Mouse (Mus musculus) naive thymus-derived CD4-positive, alpha-beta T cell, adult 2 months (primary cell): ENCODE measurements at regions not wholly inside any gene's neighbourhood (a gene's known extent, or its start where the extent isn't known, plus 50 kb on each side); places are given as distances from the start of the nearest gene placed in this dataset.

ENCODE experiments used
- DNase-seq: peaks from one replicate; pipeline ENCODE4 v3.0.0-alpha.2; 2011; ENCODE audit warnings: low read depth

DNA sequence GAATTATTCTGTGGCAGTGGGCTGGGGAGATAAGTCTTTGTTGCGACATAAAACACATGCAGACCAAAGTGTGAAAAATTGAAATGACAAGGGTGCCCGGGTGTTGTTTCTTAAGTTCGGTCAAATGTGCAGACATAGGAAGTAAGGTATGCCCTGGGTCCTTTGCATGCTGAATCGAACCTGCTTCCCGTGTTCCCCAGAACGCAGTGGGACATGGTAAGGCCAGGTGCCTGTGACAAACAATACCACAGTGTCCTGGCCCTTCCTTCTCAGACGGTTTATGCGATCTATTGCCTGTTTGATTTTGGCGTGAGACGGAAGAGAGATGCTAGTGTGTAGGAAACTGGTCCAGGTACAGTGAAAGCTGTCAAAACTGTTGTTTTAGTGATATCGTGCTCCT, 1022.1 kb downstream of the Adgrl2 start:
- DNase-seq: no peak

DNA sequence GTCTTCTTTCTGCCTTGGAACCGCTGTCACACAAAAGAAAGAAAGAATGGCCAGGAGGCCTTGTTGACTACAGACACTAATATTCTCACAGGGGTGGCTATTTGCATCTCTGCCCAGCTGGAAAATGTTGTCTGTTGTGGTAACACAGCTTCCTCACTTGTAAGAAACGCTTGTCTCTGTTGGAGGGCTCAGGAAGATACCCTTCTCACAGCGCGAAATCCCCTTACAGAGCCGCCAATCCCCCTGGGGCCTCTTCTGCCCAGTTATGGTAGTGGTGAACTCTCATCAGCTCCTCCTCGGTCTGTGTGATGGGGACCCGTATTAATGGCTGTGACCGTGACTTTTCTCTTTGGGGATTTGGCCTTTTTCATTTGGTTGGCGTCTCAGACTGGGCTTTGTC, 1022.5 kb downstream of the Adgrl2 start:
- DNase-seq: no peak

DNA sequence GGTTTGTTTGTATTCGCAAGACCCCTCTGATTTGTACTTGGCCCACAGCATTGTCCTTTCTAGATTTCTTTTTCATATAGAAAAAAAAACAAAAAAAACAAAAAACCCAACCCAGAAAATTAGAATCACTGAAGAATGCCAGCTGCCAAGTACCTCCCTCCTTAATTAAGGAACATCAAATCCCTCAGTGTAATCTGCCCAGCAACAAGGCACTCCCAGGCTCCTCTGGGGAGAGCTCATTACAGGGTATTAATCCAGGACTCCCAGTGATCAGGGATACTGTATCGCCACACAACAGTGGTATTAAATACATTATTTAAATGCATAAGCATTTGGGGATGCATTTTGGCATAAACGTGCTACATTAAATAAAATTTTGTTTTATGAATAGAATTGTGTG, 1023.1 kb downstream of the Adgrl2 start:
- no peak for DNase-seq

DNA sequence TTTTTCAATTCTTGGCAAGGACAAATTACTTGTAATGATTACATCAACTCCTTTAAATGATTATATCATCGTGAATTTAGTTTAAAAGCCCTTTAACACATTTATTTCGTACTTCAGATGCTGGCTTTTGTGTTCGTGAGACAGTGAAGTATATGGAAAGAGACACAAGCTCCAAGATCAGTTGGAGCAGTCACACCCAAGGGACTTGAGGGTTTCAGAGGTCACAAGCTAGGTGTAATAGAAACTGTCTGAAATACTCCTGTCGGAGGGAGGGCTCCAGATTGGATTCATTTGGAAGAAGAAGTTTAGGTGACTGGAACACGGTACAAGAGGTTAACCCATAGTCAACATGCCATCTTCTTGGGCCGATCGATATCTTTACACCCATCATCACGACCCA, 1023.5 kb downstream of the Adgrl2 start:
- no peak for DNase-seq

DNA sequence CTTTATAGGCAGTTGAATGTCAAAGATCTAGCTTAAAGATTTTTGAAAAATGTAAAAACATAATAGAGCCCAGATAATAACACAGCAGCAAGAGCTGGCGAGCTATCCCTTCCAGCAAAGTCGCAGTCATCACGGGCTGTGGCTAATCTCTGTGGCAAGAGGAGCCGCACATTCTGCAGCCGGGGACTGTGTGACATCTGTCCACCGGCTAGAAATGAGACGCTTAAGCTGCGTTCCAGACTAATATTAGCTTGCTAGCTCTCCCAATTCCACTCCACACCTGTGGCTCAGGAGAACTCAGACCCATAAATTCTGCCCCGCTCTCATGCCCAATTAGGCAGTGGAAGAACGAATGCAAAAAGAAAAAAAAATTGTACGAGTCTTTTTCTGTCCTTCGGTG, 1024.0 kb downstream of the Adgrl2 start:
- no peak for DNase-seq

DNA sequence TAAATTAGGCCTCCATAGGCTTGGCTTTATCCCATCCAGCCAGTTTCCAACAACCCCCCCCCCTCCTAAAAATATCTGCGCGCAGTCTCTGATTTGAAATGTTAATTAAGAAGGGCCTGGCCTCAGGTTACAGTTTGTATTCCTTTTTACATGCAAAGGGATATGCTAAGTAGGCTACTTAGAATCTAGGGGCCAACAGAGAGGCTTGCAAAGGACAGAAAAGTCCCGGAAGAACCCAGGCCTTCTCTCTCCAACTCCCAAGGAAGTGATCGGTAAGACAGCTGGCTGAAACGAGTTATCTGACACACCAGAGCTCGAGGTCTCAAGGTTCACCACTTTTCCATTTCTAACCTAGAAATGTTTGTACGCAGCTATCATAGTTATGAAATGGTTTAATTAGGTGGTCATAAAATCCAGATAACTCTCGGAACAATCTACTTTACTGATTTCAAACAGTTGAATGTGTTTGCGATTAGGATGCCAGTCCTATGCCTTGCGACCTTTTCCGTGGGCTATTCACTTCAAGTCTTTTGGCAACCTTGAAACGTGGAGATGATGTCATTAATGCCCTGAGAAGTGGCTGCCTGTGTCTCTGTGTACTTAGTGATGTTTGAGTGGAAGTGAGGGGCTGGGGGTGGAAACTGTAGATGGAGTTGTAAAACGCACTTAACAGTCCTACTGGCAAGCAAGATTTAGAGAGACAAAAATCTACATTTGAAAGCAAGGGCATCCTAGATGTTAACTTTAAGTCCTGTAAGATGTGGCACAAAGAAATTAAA, 1026.5 kb downstream of the Adgrl2 start:
- no peak for DNase-seq

DNA sequence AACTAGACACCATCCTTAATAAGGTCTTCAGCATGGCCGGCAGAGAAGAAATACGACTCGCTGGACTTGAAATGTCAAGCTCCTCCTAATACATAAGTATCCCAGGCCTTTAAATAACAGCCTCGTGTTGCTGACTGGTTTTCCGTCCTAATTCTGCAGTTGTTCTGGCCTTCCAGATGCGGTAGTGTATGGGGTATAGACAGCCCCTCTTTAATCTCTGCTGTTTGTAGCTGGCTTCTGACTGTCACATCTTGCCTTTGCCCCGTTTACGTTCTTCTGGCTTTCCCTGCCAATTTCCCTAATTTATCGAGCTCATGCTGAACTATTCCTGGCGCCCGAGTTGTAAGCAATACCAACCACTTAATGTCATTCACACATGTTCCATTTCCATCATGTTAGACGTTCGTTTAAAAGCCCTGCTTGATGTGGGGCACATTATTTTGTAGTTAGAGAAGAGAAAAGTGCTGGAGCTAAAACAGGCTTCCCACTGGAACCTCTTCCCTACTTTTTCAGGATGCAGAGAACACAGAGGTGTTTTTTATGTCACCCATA, 1042.2 kb downstream of the Adgrl2 start:
- no peak for DNase-seq

DNA sequence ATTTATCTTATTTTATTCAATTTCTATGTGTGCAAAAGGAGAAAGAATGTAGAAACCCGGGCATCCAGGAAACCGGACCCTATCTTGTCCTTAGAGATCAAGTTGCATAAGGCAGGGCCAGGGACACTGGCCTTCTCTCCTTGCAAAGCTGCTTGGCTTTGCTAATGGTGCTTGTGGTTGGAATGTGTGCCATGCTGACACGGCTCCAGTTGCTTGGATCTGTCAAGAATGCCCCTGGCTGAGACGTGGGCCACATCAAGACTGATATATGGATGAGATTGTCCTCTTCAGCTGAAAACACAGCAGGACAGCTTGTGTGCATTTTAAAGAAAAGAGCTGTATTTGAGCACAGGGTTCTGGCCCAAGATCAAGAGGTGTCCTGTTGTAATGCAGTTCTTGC, 1047.0 kb downstream of the Adgrl2 start:
- DNase-seq: no peak

DNA sequence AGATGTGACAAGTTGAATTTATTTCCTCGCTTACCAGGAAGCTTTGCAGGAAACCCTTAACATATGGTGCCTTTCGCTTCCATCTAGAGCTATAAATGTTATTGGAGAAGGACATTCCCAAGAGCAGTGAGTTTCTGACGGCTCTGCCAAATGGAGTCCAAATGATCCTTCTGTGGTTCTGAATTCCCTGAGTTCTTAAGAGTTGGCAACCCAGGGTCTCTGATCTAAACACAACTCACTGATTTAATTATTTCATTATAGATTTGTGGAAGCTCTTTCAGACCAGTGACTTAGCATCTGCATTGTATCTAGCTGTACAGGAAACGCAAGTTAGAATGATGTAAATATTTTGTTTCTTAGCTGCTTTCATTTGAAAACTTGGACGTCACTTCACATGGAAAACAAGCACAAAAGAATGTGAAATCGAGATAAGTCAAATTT, 1059.5 kb downstream of the Adgrl2 start:
- DNase-seq: no peak

DNA sequence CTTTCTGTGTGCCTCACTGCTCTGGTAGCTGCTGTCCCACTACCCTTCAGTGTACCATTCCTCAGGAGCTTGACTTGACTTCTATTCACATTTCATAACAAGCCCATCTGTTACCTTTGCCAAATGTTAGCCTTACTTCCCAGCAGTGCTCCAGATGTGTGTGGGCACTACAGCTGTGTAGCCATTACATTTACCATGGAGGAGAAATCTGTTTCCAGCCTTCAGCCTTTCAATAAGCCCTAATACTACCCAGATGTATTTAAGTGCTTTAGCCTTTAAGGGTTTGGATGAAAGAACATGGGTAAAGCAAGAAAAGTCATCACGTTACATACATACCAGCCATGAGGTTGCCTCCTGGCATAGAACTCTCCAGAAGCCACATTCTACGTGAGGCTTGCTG, 1068.0 kb downstream of the Ttll7 start:
- DNase-seq: no peak

DNA sequence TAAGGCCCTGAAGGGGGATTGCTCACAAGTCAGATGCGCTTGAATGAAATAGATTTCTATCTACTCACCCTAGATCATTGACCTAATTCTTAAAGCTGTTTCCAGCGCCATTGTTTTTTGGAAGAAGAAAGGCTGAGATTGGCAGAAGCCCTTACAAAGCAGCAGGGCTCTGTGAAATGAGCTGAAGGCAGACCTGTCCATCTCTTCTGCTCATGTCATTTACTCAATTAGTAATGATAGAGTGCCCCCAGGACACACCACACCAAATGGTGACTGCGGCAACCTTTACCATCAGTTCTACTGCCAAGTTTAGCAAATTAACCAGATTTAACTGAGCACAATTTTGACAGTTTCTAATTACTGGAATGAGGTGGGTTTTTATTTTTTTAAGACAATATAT, 1067.5 kb downstream of the Ttll7 start:
- DNase-seq: no peak

DNA sequence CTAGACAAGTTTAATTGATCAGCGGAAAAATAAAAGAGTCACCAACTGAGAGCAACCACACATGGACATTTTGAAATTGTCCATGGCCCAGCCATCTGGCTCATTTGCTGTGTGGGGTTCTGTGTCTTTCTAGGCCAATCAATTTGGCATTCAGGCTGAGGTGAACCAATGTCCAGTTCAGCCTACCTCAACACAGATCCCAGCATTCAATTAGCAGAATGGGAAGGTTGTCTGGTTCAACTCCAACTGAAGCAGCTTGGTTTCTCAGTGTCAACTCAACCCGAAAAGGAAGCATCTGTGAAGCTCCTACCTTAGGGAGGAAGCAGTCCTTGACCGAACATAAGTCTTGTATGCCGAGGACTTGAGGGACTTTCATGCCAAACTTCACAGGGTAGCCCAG, 1067.0 kb downstream of the Ttll7 start:
- no peak for DNase-seq

DNA sequence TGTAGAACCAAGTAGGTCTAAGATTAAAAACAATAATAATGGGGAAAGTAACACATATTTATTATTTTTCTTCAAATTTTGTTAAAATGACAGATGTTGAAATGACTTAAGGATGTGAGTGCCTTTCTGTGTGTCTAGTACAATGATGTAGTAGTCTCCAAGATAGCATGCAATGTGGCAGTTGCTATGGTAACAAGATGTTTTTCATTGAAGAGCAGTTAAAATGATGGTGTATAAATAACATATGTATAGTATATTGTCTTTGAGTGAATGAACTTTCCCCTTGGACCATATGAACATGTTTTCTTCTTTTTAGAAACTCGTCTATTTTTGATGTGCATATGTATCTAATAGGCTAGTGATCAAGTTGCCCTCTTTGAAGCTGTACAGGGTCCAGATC, 1044.6 kb downstream of the Ttll7 start:
- DNase-seq: no peak

DNA sequence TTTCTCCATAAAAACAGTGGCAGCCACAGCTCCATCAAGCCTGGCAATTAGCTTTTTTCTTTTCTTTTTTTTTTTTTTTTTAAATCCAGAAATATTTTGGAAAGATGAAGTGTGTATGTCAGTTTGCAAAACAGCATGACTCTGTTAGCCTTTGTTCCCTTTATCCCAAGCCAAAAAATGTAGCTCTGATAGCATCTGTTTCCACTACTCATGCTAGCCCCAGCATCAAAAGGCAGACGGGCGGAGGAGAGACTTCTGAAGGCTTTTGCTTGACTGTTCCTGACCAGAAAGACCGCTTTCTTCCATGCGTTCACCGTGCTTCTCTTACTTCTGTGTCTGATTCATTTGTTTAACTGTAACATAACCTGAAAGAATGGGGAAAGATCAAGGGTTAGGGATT, 1039.5 kb downstream of the Ttll7 start:
- DNase-seq: no peak

DNA sequence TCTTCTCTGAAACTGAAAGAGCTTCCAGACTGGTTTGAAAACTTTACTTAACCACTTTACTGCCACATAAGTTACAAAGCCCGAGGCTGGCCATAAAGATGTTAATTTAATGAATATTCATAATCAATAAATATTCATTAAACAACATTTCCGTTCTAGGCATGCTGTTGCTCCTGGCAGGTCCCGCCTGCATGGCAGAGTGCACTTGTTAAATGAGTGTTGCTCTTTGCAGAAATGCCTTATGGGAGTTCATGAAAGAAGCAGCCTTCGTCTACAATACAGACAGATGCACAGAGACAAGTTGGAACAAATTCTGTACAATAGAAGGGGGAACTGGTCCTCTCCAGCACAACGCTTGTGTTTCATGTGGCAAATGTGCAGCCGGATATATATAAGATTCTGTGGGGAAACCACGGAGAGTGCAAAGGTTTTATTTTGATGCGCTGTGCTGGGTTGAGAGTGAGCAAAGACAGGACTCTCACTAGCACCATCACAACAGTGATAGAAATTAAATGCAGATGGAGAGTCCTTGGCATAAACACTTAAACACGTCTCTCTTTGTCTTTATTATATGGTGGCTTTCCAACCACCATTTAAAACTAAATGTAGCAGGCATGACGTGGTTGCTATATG, 1034.2 kb downstream of the Ttll7 start:
- no peak for DNase-seq

DNA sequence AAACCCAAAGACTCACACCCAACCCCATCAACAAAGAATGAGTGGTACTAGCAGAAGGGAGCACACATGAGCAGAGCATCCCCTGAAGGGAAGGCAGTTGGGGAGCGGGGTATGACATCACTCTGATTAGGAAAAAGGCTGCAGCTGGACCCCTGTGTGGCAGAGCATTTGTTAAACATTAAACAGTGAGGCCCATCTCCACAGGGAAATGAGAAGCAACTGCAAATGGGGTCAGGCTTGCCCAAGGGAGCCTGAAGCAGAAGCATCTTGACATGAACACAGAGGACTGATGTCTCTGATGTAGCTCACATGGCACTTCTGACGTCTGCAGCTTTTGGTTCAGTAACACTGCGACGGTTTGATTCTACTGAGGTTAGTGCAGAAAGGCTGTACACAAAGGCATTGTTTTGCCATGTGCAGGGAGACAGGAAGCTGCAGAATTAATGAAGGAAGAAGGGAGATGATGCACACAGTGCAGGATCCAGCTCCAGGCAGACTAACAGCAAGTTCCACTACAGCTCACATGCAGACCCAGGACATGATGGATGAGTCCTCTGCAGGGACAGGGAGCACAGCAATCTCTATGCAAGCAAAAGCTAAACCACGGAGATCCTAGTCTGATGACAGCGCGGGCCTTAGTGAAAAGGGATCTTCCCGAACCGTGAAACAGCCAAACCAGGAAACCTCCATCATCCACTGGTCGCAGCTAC, 1030.9 kb downstream of the Ttll7 start:
- DNase-seq: no peak

DNA sequence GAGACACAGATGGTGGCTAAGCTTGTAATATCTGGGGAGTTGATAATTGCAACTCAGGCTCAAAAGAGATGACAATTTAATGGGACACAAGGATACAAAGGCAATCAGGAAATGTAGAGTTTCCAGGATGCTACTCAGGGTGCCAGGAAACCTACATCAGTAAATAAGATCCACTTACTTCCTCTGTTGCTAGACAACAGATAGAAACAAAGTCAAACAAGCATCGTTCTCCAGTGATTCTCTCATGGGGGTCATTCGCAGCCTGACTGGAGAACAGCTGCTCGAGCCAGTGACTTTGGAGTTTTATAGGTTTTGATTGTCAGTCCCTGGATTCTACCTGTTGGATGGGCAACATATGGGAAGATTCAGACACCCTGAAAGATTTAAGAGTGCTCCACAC, 1026.5 kb downstream of the Ttll7 start:
- no peak for DNase-seq

DNA sequence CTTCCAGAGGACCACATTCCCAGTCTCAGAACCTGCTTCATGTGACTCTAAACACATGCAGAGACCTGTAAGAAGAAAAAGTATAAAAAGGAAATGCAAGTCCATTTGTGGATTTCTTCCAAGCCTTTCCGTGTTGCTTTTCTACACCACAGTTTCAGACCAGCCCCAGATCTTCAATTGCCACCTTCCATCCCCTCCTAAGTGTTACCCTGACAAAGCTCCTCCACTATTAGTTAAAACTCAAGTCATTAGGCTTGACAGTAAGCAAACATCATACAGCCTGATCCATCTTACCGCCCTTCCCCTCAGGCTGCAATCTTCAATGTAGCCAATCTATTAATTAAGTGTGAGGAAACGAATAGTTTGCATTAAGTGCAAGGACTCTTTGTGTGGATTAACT, 1016.1 kb downstream of the Ttll7 start:
- no peak for DNase-seq

DNA sequence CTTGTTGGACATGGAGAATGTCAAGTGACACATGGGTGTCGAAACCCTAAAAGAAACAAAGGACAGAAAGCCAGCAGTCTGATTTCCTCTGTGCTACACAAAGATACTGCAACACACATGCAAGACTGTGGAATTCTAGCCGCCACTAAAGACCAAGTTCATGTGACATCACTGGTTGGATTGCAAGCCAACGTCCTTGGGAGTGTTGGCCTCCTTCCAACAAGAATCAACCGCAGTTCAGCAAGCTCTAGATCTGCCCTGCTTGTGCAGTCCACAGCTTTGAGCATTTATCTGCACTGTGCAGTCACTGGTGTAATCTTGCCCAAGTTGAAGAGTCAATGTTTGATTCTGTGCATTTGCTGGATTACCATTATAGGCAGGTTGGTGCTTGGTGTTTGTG, 1001.2 kb downstream of the Ttll7 start:
- no peak for DNase-seq

DNA sequence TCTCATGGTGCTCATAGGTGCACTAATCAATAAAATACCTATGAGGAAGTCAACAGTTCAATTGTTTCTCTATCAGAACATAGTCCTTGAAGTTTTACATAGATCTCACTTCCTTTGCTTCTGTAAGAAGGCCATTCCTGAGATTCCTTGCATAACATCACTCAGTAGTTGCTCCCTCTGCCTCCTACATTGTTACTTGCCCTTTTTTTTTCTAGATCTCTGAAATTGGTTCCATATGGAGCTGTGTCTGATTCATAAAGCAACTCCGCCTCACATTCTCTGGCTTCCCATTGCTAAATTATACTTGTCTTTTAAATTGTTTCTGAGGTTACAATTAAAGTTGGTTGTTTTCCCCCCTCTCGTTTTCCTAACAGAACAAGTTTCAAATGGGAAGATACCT, 1000.7 kb downstream of the Ttll7 start:
- DNase-seq: no peak

DNA sequence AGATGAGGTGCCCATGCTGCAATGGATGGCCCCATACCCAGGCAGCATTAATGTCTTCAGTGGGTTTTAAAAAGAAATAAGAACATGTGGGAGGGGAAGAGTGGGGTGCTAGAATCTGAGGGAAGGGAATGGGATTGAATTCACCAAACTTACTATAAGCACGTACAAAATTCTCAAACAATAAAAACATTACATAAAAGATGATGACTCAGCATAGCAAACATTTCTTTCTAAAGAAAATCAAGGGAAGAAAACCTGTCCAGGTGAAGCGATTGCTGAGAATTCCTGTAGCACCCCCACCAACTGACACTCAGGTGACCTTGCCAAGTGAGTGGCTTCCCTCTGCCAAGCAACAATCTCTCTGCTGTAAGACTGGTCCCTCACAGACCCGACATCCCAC, 989.2 kb downstream of the Ttll7 start:
- no peak for DNase-seq

DNA sequence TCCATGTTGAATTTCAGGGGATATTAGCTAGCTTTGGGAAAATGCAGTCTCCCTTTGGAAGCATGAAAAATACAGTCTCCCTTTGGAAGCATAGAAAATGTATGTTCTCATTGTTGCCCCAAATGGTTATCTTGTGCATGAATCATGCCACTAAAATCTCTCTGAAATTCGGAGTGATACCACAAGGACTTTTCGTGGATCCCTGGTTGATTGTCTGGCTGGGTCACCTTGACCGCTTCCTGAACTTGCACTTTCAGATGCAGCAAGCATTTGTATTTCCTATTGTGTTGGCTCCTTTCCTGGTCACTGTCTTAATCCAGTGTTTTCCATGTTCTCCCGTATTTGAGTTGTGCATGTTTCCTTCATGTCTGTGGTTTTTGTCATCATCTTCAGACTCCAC, 986.6 kb downstream of the Ttll7 start:
- no peak for DNase-seq

DNA sequence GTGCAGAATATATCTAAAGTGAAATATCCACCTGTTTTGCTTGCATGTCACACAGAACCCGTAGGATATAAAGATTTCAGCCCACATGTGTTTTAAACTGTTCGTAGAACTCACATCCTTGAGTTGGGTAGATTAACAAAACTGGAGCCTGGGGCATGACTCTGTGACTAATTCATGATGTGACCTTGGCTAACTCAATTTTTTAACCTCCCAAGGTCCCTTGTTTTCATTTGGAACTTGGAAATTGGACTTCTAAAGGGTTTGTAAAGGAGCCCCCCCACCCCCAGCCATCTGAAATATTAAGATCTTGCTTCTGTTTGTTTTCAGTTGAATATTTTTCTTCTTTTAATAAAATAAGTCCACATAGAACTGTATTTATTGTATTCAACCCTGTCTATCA, 983.5 kb downstream of the Ttll7 start:
- DNase-seq: no peak
